Mouse (Mus musculus): Measurements from ENCODE around the gene Grik2. TPM values are rescaled to one million over a fixed set of nuclear protein-coding genes. Genes with fewer than 3 reads are reported as not detected.

Grik2 gene
- polyA plus RNA-seq, 1 experiment from 2014 or later: 1.8 TPM

DNA sequence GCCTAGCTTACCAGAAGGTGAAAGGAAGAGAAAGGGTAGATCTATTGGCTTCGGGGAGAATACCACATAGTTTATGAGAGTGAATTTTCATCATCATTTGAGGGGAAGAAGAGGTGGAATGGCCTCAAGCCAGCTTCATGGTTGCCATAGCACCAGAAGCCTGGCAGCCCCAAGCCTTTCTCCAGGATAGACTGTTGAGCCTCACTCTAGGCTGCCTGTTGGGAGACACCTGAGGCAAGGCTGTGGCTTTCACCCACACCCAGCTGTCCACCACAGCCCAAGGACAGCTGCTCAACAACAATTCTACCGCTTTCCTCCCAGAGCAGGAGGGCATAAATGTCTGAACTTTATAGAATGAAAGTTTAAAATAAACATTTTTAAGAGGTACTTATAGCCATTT lies 8.1 kb downstream of the Grik2 start:
- 50% methylated on average over 2 of the region's 2 CpGs for WGBS
- H3K9ac ChIP-seq (ENCODE audit: low read depth, low read length): no peak overlapping the region

DNA sequence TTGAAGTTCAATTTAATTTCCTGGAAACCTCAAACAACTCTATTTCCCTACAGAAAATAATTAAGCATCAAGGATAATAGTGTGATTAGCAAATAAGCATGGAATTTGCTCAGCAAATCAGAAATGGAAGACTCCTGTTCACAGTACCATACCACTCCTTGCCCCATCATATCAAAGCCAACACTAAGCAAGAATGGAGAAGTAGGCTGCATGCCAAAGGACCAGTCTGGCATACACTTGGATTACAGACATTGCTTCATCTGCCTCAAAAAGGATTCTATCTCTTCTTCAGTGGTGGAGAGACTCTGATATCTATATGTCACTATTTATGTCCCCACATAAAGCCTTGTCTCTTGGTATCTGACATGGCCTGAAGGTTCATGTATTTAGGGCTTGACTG lies 19.7 kb downstream of the Grik2 start:
- H3K9ac ChIP-seq (ENCODE audit: low read depth, low read length): no peak overlapping the region
- no peak overlapping the region for H3K27ac ChIP-seq
- H3K9me3 ChIP-seq (replicated peaks; ENCODE audit: low read length): no peaks in the 10 kb centered on the region
- no peaks in the 10 kb centered on the region for H3K36me3 ChIP-seq (ENCODE audit: insufficient read depth, low read length)
- H3K4me2 ChIP-seq (ENCODE audit: low read length): no peak overlapping the region
- no peaks in the 10 kb centered on the region for H3K27me3 ChIP-seq (ENCODE audit: insufficient read depth, low read length)
- TF ChIP-seq CTCF (IDR thresholded peaks at IDR 0.05; ENCODE audit: low read depth): no peak
- no peaks in the 10 kb centered on the region for H3K4me1 ChIP-seq (replicated peaks; ENCODE audit: insufficient read depth, low read length)
- no peak for ATAC-seq (replicated peaks; ENCODE audit: low FRiP score, low read depth)
- H3K4me3 ChIP-seq (replicated peaks; ENCODE audit: low read depth, low read length): no peak overlapping the region
- no peak for DNase-seq (ENCODE audit: low spot score)

More for the DNA sequence above, 8.1 kb downstream of the Grik2 start:
- Histone ChIP-seq H3K4me1 (replicated peaks; ENCODE audit: insufficient read depth, low read length) (peaks cover 4% of the 10 kb centered on the region; the same call in 1 of the 2 replicates), H3K9me3 (replicated peaks; ENCODE audit: low read length) (no peaks in the 10 kb centered on the region), H3K27me3 (ENCODE audit: insufficient read depth, low read length) (no peaks in the 10 kb centered on the region), H3K4me3 (replicated peaks; ENCODE audit: low read depth, low read length) (no peak overlapping the region), H3K36me3 (ENCODE audit: insufficient read depth, low read length) (no peaks in the 10 kb centered on the region), H3K4me2 (ENCODE audit: low read length) (no peak overlapping the region), H3K27ac (no peak overlapping the region)
- no peak for TF ChIP-seq CTCF (IDR thresholded peaks at IDR 0.05; ENCODE audit: low read depth)
- DNase-seq (ENCODE audit: low spot score) (no peak), ATAC-seq (replicated peaks; ENCODE audit: low FRiP score, low read depth) (no peak)

GRCm38 (mm10) chr10:49767556-49767955 lies 21.0 kb downstream of the Grik2 start:
- Histone ChIP-seq H3K36me3 (ENCODE audit: insufficient read depth, low read length) (no peaks in the 10 kb centered on the region), H3K9me3 (replicated peaks; ENCODE audit: low read length) (no peaks in the 10 kb centered on the region), H3K4me2 (ENCODE audit: low read length) (no peak overlapping the region), H3K4me1 (replicated peaks; ENCODE audit: insufficient read depth, low read length) (no peaks in the 10 kb centered on the region), H3K27ac (no peak overlapping the region), H3K9ac (ENCODE audit: low read depth, low read length) (no peak overlapping the region), H3K27me3 (ENCODE audit: insufficient read depth, low read length) (no peaks in the 10 kb centered on the region), H3K4me3 (replicated peaks; ENCODE audit: low read depth, low read length) (no peak overlapping the region)
- WGBS: 62% methylated on average over 2 of the region's 2 CpGs
- ATAC-seq (replicated peaks; ENCODE audit: low FRiP score, low read depth) (no peak), DNase-seq (ENCODE audit: low spot score) (no peak)
- TF ChIP-seq CTCF (IDR thresholded peaks at IDR 0.05; ENCODE audit: low read depth): no peak

GRCm38 (mm10) chr10:49762607-49763006 lies 26.0 kb downstream of the Grik2 start:
- no peak for TF ChIP-seq CTCF (IDR thresholded peaks at IDR 0.05; ENCODE audit: low read depth)
- H3K4me3 ChIP-seq (replicated peaks; ENCODE audit: low read depth, low read length): no peak overlapping the region
- WGBS: 57% methylated on average over 2 of the region's 2 CpGs

DNA sequence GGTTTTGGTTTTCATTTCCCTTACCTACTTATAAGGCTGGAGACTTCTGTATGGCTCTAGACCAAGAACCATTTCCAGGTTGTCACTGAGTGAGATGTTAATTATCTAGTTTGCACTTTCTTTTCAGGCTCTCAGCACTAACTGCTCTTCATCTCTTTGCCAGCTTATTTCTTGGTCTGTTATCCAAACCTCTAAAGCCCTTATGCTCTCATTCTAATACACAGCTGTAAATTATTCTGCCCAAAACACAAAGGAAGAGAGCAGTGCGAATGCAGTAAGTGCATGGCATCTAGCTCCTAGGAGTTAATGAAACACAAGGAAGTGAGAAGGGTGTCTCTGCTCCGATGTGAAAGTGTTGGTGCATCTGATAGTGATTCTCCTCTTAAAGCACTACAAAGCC lies 36.8 kb downstream of the Grik2 start:
- 68% methylated on average over 2 of the region's 2 CpGs for WGBS
- no peak overlapping the region for H3K4me3 ChIP-seq (replicated peaks; ENCODE audit: low read depth, low read length)
- DNase-seq (ENCODE audit: low spot score) (no peak), ATAC-seq (replicated peaks; ENCODE audit: low FRiP score, low read depth) (no peak)
- no peaks in the 10 kb centered on the region for H3K4me1 ChIP-seq (replicated peaks; ENCODE audit: insufficient read depth, low read length)
- no peaks in the 10 kb centered on the region for H3K27me3 ChIP-seq (ENCODE audit: insufficient read depth, low read length)
- no peak overlapping the region for H3K9ac ChIP-seq (ENCODE audit: low read depth, low read length)
- no peak for TF ChIP-seq CTCF (IDR thresholded peaks at IDR 0.05; ENCODE audit: low read depth)
- no peak overlapping the region for H3K4me2 ChIP-seq (ENCODE audit: low read length)
- H3K27ac ChIP-seq: no peak overlapping the region
- no peaks in the 10 kb centered on the region for H3K9me3 ChIP-seq (replicated peaks; ENCODE audit: low read length)
- H3K36me3 ChIP-seq (ENCODE audit: insufficient read depth, low read length): no peaks in the 10 kb centered on the region

More at GRCm38 (mm10) chr10:49762607-49763006, 26.0 kb downstream of the Grik2 start:
- DNase-seq (ENCODE audit: low spot score): no peak
- Histone ChIP-seq H3K27me3 (ENCODE audit: insufficient read depth, low read length) (no peaks in the 10 kb centered on the region), H3K27ac (no peak overlapping the region), H3K9ac (ENCODE audit: low read depth, low read length) (no peak overlapping the region), H3K4me1 (replicated peaks; ENCODE audit: insufficient read depth, low read length) (no peaks in the 10 kb centered on the region), H3K9me3 (replicated peaks; ENCODE audit: low read length) (no peaks in the 10 kb centered on the region), H3K36me3 (ENCODE audit: insufficient read depth, low read length) (no peaks in the 10 kb centered on the region), H3K4me2 (ENCODE audit: low read length) (no peak overlapping the region)
- ATAC-seq (replicated peaks; ENCODE audit: low FRiP score, low read depth): no peak

GRCm38 (mm10) chr10:49731841-49732240 lies 56.7 kb downstream of the Grik2 start:
- Histone ChIP-seq H3K4me2 (ENCODE audit: low read length) (no peak overlapping the region), H3K36me3 (ENCODE audit: insufficient read depth, low read length) (no peaks in the 10 kb centered on the region), H3K4me3 (replicated peaks; ENCODE audit: low read depth, low read length) (no peak overlapping the region), H3K27me3 (ENCODE audit: insufficient read depth, low read length) (no peaks in the 10 kb centered on the region), H3K9ac (ENCODE audit: low read depth, low read length) (no peak overlapping the region), H3K9me3 (replicated peaks; ENCODE audit: low read length) (no peaks in the 10 kb centered on the region), H3K27ac (no peak overlapping the region), H3K4me1 (replicated peaks; ENCODE audit: insufficient read depth, low read length) (no peaks in the 10 kb centered on the region)
- DNase-seq (ENCODE audit: low spot score) (no peak), ATAC-seq (replicated peaks; ENCODE audit: low FRiP score, low read depth) (no peak)
- 76% methylated on average over 2 of the region's 2 CpGs for WGBS
- TF ChIP-seq CTCF (IDR thresholded peaks at IDR 0.05; ENCODE audit: low read depth): no peak

DNA sequence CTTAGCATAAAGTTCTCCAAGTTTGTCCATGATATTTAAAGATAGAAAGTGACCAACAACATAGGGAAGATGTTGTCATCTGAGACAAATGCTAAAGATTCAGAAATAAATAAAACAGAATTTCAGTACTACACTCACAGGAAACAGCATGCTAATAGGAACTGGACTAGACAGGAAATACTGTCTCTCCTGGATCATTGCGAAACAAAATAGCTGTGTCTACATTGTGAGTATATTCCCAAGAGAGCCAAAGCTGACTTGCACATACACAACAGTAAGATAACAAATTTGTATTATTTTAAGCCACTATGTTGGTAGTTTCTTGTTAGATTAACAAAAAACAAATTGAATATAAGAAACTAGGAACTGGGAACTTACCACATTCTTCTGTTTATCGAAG lies 64.9 kb downstream of the Grik2 start:
- Histone ChIP-seq H3K36me3 (ENCODE audit: insufficient read depth, low read length) (no peaks in the 10 kb centered on the region), H3K27ac (no peak overlapping the region), H3K9ac (ENCODE audit: low read depth, low read length) (no peak overlapping the region), H3K9me3 (replicated peaks; ENCODE audit: low read length) (no peaks in the 10 kb centered on the region), H3K4me3 (replicated peaks; ENCODE audit: low read depth, low read length) (no peak overlapping the region), H3K4me2 (ENCODE audit: low read length) (no peak overlapping the region), H3K4me1 (replicated peaks; ENCODE audit: insufficient read depth, low read length) (no peaks in the 10 kb centered on the region), H3K27me3 (ENCODE audit: insufficient read depth, low read length) (no peaks in the 10 kb centered on the region)
- TF ChIP-seq CTCF (IDR thresholded peaks at IDR 0.05; ENCODE audit: low read depth): no peak
- ATAC-seq (replicated peaks; ENCODE audit: low FRiP score, low read depth): no peak
- no peak for DNase-seq (ENCODE audit: low spot score)
- WGBS: 79% methylated on average over 2 of the region's 2 CpGs

Measured in kidney, postnatal 0 days (tissue).